Mouse (Mus musculus): ENCODE data around the gene Ifitm2. TPM values are rescaled to one million over a fixed set of nuclear protein-coding genes. Genes with fewer than 3 reads are reported as not detected.

The Ifitm2 gene
- polyA plus RNA-seq, 3 experiments from 2014 or later: 60.0 to 93.0 (median 74.2) TPM

DNA sequence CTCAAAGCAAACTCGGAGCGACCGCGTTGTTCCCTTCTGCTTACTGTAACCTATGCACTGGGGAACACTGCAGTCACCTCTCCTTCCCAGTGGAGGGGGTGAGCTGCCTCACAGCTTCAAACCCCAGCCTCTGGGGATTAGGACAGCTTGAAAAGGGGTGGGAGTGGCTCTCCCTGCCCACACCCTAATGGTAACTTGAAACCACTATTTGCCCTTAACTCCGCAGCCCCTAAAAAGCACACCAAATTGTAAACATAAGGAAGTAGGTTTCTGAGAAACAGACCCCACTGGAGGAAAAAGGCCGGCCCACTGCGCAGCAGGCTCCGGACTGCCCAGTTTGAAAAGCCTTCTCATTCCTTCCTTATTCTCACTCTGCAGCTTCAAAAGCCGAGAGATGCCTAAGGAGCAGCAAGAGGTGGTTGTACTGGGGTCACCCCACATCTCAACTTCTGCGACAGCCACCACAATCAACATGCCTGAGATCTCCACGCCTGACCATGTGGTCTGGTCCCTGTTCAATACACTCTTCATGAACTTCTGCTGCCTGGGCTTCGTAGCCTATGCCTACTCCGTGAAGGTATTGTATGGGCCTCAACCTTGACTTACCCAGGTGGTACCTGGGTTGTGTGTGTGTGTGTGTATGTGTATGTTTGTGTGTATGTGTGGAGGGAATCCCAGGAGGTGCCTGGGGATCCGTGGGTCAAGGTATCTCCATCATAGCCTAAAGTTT, 12.2 kb upstream of the Ifitm2 start:
- ATAC-seq: no peak

DNA sequence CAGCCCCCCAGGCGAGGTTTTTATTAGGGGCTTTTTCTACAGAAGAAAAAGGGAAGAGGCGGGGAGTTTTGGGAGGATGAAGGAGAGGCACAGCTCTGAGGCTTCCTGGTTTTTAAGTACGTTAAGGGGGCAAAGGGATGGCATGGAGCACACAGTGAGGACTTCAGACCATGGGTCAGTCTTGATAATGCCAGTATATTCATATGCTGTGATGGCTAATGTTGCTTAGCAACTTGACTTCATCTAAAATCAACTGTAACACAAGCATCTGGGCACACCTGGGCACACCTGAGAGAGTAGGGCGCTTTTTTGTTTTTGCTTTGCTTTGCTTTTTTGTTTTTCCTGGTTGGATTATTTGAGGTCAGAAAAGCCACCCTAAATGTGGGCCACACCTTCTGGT, 11.1 kb upstream of the Ifitm2 start, which contains the start of gene Ifitm1:
TSS of gene Ifitm1 (plus strand) at position 301 of the 400 bp plus-strand sequence.
- no peak for ATAC-seq

DNA sequence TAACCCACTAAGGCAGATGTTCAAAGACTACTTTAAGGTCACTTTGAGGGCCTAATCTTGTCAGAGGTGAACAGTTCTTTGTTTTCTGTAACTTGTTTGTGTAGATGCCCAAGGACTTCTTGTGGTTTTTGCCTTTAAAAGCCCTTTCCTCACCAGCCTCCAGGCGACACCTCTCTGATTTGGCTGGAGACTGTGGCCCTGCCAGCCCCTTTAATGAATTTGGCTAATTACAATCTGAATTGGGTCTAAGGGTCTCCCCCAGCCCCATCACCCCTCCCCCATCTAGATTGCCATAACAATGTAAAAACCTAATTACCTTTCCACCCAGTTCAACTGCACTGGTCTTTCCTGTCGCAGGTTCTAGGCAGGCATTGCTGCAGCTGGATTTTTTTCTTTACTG, 6.9 kb upstream of the Ifitm2 start:
- no peak for ATAC-seq

DNA sequence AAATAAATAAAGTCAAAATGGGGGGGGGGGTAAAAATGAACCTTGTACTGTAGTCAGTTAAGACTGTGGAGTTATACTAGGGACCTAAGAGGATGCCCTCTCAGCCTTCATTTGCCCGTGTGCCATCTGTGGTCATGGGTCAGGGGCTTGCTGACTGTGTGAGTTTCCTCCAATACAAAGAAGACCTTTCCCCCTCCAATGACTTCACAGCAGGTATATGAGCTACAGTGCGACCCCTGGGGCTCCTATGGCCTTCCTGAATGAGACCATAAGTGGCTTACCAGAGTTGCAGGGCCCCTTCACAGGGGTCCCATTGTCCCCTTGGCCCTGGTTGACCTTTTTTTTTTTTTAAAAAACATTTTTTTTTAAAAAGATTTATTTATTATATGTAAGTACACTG, 5.6 kb upstream of the Ifitm2 start:
- no peak for ATAC-seq

DNA sequence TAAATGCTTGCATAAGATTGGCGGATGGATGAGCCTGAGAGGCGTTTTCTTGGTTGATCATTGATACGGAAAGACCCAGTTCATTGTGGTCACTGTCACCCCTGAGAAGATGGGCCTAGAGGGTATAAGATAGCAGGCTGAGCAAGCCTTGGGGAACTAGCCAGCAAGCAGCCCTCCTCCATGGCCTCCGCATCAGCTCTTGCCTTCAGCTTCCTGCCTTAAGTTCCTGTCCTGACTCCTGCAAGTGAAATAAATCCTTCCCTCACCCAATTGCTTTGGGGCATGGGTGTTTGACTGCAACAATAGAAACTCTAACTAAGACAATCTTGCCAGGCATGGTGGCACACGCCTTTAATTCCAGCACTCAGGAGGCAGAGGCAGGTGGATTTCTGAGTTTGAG, 4.2 kb upstream of the Ifitm2 start:
- ATAC-seq: no peak

DNA sequence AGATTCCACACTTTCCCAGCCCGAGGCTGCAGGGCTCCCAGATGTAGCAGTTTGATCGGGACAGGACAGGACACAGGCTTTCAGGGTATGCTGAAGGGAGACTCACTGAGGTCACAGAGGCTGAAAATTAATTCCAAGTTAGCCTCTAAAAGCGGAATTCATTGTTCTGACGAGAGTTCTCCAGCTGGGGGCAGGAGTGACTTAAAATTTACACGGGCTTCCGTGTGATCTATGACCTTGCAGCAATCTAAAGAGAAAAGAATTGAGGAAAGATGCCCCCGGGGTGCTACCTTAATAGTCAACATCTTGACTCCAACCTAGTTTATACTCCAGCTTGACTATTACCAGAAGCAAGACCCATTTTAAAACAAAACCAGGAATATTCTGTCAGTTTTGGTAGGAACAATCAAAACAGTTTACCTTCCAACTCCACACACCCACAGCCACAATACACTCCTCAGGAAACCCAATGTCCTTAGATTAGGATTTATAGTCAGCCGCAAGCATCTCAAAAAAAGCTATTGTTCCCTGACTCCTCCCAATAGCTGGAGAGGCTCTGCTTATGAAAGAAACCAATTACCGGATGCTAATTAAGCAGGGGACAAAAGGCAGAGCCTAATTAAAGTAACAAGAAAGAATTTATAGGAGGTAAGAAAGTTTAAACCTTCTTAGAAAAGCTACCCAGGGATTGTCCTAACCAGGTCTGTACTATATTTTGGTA, 3.6 kb upstream of the Ifitm2 start:
- peak; percentile 43 for ATAC-seq

DNA sequence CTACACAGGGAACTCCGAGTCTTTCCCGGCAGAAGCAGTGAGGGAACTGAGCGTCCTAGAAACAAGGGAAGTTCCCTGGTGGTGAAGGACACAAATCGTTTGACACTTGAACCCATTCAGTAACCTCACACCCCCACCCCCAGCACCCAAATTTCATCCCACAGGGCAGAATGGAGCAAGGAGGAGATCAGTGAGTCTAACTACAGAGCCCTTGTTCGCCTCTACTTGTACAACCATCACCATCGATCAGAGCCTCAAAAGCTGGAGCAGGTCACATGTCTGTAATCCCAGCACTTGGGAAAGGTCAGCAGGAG, 726 bp upstream of the Ifitm2 start:
- ATAC-seq: no peak

DNA sequence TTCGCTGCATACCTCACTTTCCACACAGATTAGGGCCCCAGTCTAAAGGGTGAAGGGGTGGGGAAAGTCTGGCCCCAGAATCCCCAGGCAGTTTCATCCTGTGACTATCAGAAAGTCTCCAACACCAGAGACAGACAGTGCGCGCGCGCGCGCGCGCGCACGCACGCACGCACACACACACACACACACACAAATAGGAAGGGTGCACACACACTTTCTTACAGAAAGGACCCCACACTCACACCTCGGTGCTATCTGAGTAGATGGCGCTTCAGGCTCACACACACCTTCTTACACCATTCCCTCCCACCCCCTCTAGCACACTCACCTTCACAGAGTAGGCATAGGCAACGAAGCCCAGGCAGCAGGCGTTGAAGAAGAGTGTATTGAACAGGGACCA, 445 bp downstream of the Ifitm2 start:
- ATAC-seq: peak; percentile 40

DNA sequence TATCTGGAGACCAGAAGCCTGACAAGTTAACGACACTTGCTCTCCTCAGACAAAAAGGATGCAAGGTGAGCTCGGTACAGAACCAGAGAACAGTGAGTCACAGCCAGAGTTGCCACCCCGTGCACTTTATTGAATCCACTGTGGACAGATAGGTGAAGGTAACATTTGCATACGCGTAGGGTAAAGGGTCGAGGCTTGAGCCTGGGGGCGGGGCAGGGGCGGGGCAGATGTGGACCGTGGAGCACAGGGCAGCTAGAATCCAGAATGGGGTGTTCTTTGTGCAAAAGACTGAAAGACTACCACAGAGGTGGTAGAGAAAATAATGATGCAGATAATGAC, 1.1 kb downstream of the Ifitm2 start:
- ATAC-seq: no peak

DNA sequence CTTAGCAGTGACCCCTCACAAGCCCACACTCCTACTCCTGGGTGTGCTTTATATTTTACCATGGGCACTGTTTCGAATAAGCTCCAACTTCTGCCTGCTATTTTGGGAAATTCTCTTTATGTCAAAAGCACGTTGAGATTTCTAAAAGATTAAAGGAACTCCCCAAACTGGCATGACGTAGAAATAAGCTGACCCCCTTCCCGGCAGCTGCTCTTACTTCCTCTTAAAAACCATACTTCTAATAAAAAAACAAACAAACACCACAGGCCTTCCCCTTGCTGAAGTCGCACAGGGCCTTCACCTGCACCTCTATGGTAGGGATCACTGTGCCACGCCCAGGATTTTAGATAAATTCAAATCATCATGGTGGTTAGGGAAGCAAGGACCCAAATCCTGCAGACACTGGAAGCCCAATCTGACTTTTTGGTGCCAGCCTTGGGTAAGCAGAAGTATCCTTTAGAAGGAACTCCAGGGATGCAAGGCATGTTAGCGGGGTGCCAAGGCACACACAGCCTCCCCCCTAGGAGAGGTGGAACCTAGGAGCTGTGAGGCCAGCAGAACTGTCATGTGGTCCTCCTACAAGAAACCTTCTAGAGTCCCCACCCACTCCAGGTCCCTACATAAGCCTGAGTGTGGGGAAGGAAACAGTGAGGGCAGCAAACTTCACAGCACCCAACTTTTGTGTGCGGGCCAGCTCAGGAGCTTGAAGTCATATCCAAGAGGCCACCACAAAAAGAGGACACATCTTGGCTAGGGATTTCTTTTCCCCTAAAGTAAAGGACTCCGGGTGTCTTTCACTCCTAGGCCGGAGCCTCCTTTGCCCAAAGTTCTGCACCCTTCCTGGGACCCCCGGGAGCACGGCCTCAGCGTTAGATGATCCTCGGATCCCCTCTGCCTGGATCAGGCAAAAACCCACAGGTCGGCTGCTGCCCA, 1.7 kb downstream of the Ifitm2 start:
- ATAC-seq: no peak

DNA sequence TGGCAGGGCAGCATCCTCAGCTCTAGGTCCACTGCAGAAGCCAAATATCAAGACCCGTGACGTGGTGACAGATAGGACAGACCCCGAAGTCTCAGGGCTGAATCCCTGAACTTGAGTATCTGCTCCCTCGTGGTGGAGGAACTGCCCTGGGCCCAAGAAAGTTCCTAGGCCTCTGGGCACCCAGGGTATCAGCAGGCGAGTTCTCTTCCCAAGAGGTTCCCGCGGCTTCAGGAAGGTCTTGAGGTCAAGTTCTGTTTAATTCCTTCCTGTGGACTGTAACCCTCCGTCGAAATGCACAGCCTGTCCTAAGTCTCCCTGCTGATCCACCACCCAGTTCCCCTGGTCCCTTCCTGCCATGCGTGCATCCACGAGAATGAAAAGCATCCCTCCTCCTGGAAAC, 2.7 kb downstream of the Ifitm2 start:
- ATAC-seq: no peak

DNA sequence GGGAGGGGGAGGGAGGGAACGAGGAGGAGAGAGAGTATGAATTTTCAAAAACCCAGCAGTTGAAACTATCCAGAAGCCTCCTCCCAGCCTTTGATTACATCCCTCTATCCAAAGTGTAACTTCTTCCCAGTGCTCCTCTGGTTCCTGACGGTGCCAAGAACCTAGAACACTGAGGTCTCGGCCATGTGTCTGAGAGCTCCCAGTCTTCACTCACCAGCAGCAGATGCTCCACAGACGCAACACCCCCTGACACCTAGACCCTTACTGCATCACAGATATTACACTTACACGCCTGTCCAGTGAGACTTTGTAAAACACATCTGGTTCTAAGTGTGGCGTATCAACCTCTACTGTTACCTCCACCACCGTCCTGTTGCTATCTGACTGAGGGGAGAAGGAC, 3.3 kb downstream of the Ifitm2 start:
- no peak for ATAC-seq

DNA sequence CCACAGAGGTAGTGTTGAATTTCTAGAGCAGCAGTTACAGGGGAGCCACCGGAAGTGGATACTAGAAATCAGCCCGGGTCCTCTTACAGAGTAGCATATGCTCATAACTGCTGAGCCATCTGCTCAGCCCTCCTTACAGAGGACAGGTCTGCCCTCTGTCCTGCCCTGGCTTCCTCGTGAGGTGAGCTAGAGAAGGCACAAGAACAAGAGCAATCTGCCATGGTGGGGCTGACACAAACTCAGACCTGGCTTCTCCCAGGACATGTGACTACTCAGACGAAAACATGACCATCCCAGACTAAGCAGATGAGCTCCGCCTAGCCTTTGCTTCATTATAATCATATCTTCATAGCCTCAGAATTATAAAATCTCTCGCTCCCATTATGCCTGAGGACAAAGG, 4.0 kb downstream of the Ifitm2 start:
- ATAC-seq: no peak

DNA sequence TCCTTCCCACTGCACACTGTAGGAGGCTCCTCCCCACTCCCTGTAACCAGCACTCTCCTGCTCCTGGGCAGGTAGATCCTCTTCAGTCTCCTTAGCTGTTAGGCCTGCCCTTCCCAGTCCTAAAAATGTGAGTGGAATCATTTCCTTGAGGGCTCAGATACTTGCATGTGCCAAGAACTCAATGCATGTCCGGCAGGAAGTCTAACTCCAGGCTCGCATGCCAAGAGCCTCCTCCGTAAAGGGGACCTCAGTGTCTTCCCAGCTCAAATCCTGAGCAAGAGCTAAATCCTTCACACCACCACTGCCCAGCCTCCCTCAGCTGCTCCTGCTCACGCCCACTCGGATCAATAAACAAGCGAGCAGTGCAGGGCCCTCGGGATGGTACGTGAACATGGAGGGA, 4.7 kb downstream of the Ifitm2 start:
- no peak for ATAC-seq

DNA sequence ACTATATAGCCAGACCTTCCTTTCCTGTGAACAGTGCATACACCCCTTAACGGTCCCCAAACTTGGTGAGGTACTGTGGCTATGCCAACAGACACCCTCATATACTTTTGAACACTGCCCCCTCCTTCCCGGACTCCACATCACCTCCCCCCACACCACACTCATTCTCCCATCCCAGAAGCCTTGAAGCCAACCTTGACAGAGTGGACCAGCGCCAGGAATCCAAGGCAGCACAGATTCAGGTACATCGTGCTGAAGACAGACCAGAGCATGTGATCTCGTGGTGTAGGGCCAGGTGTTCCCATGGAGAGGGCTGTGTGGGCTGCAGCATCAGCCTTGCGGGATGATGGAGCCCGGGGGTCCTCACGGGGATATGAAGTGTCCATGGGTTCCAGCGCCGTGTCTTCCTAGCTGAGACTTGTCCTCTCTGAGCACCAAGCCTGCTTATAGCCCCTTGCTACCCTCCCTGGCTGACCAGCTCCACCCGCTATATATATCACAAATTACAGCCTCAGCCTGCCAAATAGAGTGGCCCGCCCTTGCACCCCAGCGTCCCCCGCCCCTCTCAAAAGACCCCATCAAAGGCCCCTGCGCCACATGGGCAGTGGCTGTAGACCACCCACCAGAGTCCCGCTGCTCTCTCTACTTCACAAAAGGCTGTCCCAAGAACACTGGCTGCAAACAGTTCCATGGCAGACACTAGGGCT, 5.8 kb downstream of the Ifitm2 start, which contains the start of gene Ifitm5:
TSS of gene Ifitm5 (minus strand) at position 468 of the 707 bp plus-strand sequence.
- no peak for ATAC-seq

DNA sequence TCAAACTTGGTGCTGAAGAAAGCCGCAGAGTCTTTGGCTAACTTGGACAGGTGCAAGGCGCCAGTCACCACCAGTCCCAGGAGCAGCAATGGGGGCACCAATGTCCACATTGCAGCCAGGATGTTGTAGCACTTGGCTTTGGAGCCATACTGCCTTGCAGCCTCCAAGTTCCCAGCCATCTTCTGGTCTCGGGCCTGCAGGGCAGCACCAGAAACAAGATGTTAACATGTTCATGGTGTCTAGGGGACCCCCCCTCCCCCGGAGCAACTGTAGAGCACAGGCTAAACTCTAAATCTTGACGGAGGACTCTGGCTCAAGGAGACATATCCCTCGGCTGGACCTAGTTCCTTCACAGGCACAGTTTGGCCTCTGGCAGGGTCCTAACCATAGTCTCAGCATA, 6.5 kb downstream of the Ifitm2 start:
- ATAC-seq: no peak

DNA sequence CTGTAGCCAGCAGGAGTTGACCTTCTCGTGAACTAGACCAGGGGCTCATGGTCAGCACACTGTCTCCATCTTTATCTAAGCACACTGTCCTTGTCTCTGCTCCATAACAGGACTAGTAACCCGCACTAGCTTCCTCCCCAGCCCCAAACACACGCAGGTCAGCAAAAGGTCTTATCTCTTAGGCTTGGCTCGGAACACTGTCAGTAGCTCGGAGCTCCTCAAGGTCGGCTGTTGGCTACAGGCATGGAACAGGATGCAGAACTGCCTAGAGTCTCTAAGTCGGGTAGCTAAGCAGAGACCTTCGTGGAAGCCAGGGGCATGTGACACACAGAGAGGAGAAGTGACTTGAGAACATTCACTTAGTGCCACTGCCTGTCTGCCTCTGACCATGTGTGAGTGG, 7.6 kb downstream of the Ifitm2 start:
- no peak for ATAC-seq

DNA sequence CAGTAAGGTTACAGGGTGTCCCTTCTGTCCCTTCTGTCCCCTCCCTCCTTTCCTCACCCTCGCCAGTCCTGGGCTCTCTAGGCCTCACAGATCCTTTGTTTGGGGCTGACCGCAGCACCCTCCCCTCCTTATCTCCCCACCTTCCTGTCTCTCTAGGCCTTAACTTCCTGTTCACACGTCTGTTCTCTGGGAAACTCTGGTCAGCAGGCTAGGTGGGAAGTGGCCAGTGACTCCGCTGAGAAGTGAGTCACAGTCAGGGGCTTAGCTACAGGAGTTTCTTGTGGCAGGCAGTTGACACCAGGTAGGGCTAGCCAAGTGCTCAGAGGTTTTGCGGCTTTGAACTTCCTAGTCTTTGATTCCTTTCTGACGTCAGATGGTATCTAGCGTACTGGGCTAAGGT, 8.8 kb downstream of the Ifitm2 start:
- peak; percentile 78 for ATAC-seq

DNA sequence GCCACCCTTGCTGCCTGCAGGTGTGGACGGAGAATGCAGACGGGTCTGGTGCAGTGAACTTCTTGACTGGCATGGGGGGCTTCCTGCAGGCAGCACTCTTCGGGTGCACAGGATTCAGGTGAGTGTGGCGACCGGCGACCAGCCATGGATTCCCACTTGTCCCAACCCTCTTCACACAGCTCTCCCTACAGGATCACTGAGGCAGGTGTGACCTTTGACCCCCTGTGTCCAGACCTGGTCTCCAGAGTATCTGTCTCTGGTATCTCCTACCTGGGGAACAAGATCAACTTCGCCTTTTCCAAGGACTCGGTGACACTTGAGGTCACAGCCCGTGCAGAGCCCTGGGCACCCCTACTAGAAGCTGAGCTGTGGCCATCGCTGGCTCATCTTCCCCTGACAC, 9.5 kb downstream of the Ifitm2 start:
- ATAC-seq: no peak

DNA sequence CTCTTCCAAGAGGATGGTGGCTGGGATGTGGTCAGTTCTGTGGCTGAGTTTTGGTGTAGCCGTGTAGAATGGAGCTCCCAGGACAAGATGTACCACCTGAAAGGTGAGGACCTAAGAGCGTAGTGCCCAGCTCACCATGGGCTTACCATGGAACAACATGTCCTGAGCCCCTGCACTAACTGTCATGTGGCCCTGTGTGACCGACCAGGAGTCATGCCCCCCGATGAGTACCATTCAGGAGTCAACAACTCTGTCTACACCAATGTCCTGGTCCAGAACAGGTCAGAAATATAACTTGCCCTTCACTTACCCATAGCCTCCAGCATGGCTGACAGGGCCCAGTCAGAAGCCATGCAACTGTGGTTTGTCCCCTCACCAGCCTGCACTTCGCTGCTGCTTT, 10.5 kb downstream of the Ifitm2 start:
- no peak for ATAC-seq

DNA sequence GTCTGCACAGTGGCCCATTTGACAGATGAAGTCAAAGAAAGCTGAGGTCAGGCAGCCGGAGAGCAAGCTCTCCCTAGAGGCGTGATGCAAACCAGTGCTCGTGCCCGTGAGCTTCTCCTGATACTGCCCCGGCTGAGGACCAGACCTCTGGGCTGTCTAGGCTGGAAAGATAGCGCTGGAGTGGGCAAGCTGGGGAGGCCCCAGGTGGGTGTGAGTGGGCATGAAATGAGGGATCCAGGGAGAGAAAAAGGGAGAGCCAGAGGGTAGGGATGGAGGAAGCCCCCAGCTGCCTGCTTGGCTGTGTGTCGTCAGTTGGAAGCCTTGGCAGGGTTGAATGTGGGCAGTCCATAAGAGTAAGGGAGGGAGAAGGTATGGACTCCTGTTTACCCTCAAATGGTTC, 11.6 kb downstream of the Ifitm2 start:
- no peak for ATAC-seq

DNA sequence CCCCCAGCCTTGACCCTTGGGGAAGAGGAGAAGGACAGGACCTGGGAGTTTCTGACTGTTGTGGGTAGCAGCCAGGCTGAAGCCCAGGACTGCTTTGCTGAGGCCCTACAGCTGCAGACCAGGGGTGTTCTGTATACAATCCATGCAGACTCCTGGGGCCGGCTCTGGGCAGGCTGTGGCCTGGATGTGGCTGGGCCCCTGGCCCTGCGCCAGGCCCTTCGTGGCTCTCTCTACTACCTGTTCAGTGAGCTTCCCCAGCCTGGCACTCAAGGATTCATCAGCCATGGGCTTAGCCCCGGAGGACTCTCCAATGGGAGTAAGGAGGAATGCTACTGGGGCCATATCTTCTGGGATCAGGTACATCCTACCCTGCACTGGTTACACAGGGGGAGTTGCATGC, 12.4 kb downstream of the Ifitm2 start:
- no peak for ATAC-seq

DNA sequence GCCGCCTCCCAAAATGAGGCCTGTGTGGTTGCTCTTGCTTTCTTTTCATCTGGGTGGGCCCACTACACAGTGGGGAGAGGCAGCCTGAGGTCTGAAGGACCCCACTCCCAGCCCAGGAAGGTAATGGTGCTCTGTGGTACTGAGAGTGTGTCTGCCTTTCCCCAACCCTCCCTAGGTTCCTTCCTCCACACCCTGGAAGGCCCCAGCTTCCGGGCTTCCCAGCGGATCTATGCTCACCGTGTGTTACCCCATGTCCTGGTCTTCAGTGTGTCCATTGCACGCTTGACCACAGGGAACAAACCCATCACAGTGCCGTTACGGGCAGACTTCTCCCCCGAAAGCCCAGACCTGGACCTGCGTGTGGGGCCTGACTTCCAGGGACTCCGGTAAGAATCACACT, 13.0 kb downstream of the Ifitm2 start:
- no peak for ATAC-seq

All from inflammation-experienced regulatory T-cells, adult 6 months (primary cell).